14 mouse cellular contexts compared by ENCODE assay signal in the genomic region with DNA sequence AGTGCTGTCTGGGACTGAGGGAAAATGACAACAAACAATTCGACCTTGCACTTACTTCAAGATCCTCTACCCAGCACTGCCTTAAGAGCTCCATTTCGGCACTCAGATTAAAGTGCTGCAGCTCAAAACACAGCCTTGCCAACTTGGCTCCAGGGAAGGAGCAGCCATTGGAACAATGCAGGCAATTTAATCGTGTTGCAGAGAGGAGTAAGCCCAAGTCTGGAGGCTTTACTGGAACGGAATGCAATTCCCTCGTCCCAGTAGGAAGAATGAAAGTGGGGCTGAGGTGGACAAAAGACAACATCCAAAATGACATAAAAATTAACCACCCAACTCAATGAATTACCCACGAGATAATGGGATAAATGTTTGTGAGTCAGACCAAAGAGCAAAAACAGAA.
DNase-seq lines count a peak whose midpoint lies in the region; ATAC-seq and TF ChIP-seq lines count a peak whose summit lies in the region.
"Had no signal": no experiment of that assay in that cellular context is flagged by ENCODE, and none has a peak within 500 bp of the region (broad histone marks: within the 10 kb centered on the region; RNA-seq: fewer than 3 reads in every experiment).

No protein-coding gene starts in this region.

- ATAC-seq in heart, embryonic 11.5 days (replicated peaks; ENCODE audit: insufficient number of reproducible peaks, low FRiP score, low TSS enrichment), result no peak
- no peak for ATAC-seq in activated CD4-positive, CD25-positive, alpha-beta regulatory T cell, adult 4 months
- ATAC-seq: intestine, postnatal 0 days had no signal

- intact Hi-C loops in heart, postnatal 10 days (cut with DNase I), result no loop called here

- H3K4me2 ChIP-seq in heart, embryonic 11.5 days, result no peak overlapping the region
- H3K4me2 ChIP-seq: liver, embryonic 13.5 days had no signal

- no peak for TF ChIP-seq POLR2A in testis, adult 2 months (IDR thresholded peaks at IDR 0.05; ENCODE audit: control insufficient read depth, low read depth, low read length)

- no peaks in the 10 kb centered on the region for H3K9me3 ChIP-seq in heart, embryonic 11.5 days (replicated peaks; ENCODE audit: control insufficient read depth, low read length)
- H3K9me3 ChIP-seq: G1E; liver, embryonic 13.5 days had no signal

- H3K36me3 ChIP-seq in heart, embryonic 11.5 days (ENCODE audit: control insufficient read depth, insufficient read depth, low read length), result no peaks in the 10 kb centered on the region
- no peaks in the 10 kb centered on the region for H3K36me3 ChIP-seq in testis, adult 2 months (ENCODE audit: control insufficient read depth, insufficient read depth, low read length)
- H3K36me3 ChIP-seq: G1E; liver, embryonic 13.5 days had no signal

- H3K4me1 ChIP-seq in heart, embryonic 11.5 days (ENCODE audit: control insufficient read depth, insufficient read depth, low read length), result no peaks in the 10 kb centered on the region
- H3K4me1 ChIP-seq in testis, adult 2 months (ENCODE audit: control insufficient read depth, insufficient read depth, low read length), result no peaks in the 10 kb centered on the region
- H3K4me1 ChIP-seq: liver, embryonic 13.5 days had no signal

- DNase-seq in cerebellum, postnatal 10 days, result peak; percentile 23 to 47
- no peak for DNase-seq in cerebellum, adult 11-12 months
- DNase-seq in heart, postnatal 10 days, result peak; percentile 18 to 46
- no peak for DNase-seq in testis, postnatal 10 days (ENCODE audit: low spot score)
- DNase-seq in frontal cortex, adult 2 months (ENCODE audit: extremely low spot score in 1 of 2, low spot score in 1 of 2), result no peak
- DNase-seq: cerebellum, adult 11 months; liver, embryonic 13.5 days; right cerebral cortex, postnatal 4 days had no signal

- WGBS in heart, embryonic 11.5 days (ENCODE audit: insufficient replicate concordance), result 59% methylated on average over 6 of the region's 6 CpGs

- H3K27me3 ChIP-seq in heart, embryonic 11.5 days (ENCODE audit: control insufficient read depth, insufficient read depth, low read length), result no peaks in the 10 kb centered on the region
- no peaks in the 10 kb centered on the region for H3K27me3 ChIP-seq in testis, adult 2 months (ENCODE audit: control insufficient read depth, insufficient read depth, low read length)
- H3K27me3 ChIP-seq: liver, embryonic 13.5 days had no signal

- H3K9ac ChIP-seq in heart, embryonic 11.5 days (ENCODE audit: low read depth, low read length), result no peak overlapping the region
- H3K9ac ChIP-seq: liver, embryonic 13.5 days had no signal

- no peak for TF ChIP-seq CTCF in testis, adult 2 months (IDR thresholded peaks at IDR 0.05; ENCODE audit: control insufficient read depth, insufficient read depth, insufficient replicate concordance, low read depth, low read length)

- H3K27ac ChIP-seq in heart, embryonic 11.5 days (ENCODE audit: low read depth, low read length), result no peak overlapping the region
- 0 out of 2 replicates have a peak overlapping the region, but pooled peaks have one; percentile 6 for H3K27ac ChIP-seq in testis, adult 2 months (ENCODE audit: control insufficient read depth, insufficient read depth, low read depth, low read length)
- H3K27ac ChIP-seq: liver, embryonic 13.5 days; stomach, postnatal 0 days had no signal

- H3K4me3 ChIP-seq in heart, embryonic 11.5 days (ENCODE audit: low read depth, low read length), result no peak overlapping the region
- no peak overlapping the region for H3K4me3 ChIP-seq in testis, adult 2 months (ENCODE audit: control insufficient read depth, low read depth, low read length)
- H3K4me3 ChIP-seq: liver, embryonic 13.5 days had no signal

Comparison
In these comparisons a context has a peak if more than half of its experiments do, and no peak if none do; other contexts are left out.
1. DNase-seq: peak in cerebellum, postnatal 10 days (2 of 2) and heart, postnatal 10 days (2 of 2); none in cerebellum, adult 11-12 months (single experiment), testis, postnatal 10 days (single experiment) and frontal cortex, adult 2 months (0 of 2).